8 mouse cellular contexts compared by ENCODE assay signal in the genomic region with DNA sequence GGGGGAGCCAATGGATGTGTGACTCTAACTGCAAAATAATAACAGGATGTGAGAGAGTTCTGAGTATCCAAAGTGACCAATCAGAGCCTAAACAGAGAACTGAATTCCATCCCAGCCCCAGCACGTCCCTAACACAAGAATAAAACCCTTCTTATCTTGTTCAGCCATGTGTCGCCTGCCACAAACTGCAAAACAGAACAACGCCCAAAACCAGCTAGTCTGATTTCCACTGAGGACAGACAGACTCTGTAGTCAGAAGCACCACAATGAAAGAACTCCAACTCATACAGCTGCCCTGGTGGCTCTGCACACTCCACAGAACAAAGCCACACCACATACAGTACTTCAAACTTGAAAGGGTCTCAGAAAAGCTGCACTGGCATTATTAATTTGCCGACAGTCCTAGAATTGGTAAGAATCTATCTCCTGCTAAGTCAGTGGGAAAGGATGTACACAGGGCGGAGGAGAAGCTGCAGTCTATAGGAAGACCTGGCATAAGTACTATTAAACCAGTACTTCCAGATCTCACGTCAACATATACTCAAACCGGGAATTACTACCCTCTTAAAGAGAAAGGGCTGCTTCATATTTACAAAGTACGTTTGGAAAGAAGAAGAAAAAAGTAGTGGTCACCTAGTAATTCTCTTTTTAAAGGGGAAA. TPM values are rescaled to one million over a fixed set of nuclear protein-coding genes. Genes with fewer than 3 reads are reported as not detected.
DNase-seq lines count a peak whose midpoint lies in the region; ATAC-seq and TF ChIP-seq lines count a peak whose summit lies in the region.

No protein-coding gene starts in this region.

- TF ChIP-seq CTCF in gastrocnemius, adult 2 months (IDR thresholded peaks at IDR 0.05) = no peak

- peak overlapping the region; percentile 97 for H3K27ac ChIP-seq in gastrocnemius, adult 2 months
- no peak overlapping the region for H3K27ac ChIP-seq in forebrain, embryonic 13.5 days
- H3K27ac ChIP-seq in limb, embryonic 13.5 days = no peak overlapping the region

- H3K4me1 ChIP-seq in forebrain, embryonic 13.5 days = peaks cover 45% of the 10 kb centered on the region
- H3K4me1 ChIP-seq in limb, embryonic 13.5 days = peaks cover 40% of the 10 kb centered on the region

- H3K36me3 ChIP-seq in forebrain, embryonic 13.5 days (ENCODE audit: poor library complexity, severe bottlenecking) = no peaks in the 10 kb centered on the region
- H3K36me3 ChIP-seq in limb, embryonic 13.5 days = no peaks in the 10 kb centered on the region

- DNase-seq in gastrocnemius, adult 2 months = no peak
- DNase-seq in gastrocnemius, postnatal 25 days = no peak
- peak; percentile 13 for DNase-seq in naive thymus-derived CD4-positive, alpha-beta T cell, adult 2 months (ENCODE audit: low read depth)
- no peak for DNase-seq in left cerebral cortex, adult 9 months (ENCODE audit: low spot score in 2 of 2)
- no peak for DNase-seq in frontal cortex, postnatal 14 days (ENCODE audit: low spot score in 2 of 2)
- no peak for DNase-seq in cerebellum, adult 18-20 months

- no peak for ATAC-seq in forebrain, embryonic 13.5 days
- no peak for ATAC-seq in limb, embryonic 13.5 days (ENCODE audit: low FRiP score, low read depth)

- 0 out of 2 replicates have a peak overlapping the region, but pooled peaks have one; percentile 19 for H3K9ac ChIP-seq in forebrain, embryonic 13.5 days
- H3K9ac ChIP-seq in limb, embryonic 13.5 days = peak overlapping the region; percentile 31; the same call in 1 of the 2 replicates

- intact Hi-C loops in gastrocnemius, adult 2 months (cut with DNase I) = no loop called here

- H3K27me3 ChIP-seq in forebrain, embryonic 13.5 days = no peaks in the 10 kb centered on the region
- no peaks in the 10 kb centered on the region for H3K27me3 ChIP-seq in limb, embryonic 13.5 days

- H3K4me2 ChIP-seq in forebrain, embryonic 13.5 days = peak overlapping the region; percentile 87
- H3K4me2 ChIP-seq in limb, embryonic 13.5 days (replicated peaks) = peak overlapping the region; percentile 78

- 66% methylated on average over 8 of the region's 8 CpGs for WGBS in forebrain, embryonic 13.5 days
- 75% methylated on average over 8 of the region's 8 CpGs for WGBS in limb, embryonic 13.5 days

- H3K9me3 ChIP-seq in forebrain, embryonic 13.5 days (replicated peaks) = no peaks in the 10 kb centered on the region
- no peaks in the 10 kb centered on the region for H3K9me3 ChIP-seq in limb, embryonic 13.5 days

- peak overlapping the region; percentile 97 for H3K4me3 ChIP-seq in gastrocnemius, adult 2 months
- peak overlapping the region; percentile 10; the same call in 1 of the 2 replicates for H3K4me3 ChIP-seq in forebrain, embryonic 13.5 days
- H3K4me3 ChIP-seq in limb, embryonic 13.5 days = peak overlapping the region; percentile 19; the same call in 1 of the 2 replicates

RNA-seq across cellular contexts. Expression of a gene that starts 5.0 kb away (rescaled TPM):
- total RNA-seq in gastrocnemius, adult 2 months (2021) = 10 to 100 TPM; 41.9 to 61.9 TPM
- 10 to 100 TPM; 49.0 to 51.4 TPM for total RNA-seq in gastrocnemius, postnatal 25 days (2021)
- 14.9 and 15.8 TPM in 2 replicates for polyA plus RNA-seq in forebrain, embryonic 13.5 days (2015; fragmentation: Nextera tagmentation; extraction: Ambion mirVana)
- polyA plus RNA-seq in limb, embryonic 13.5 days (2015; fragmentation: Nextera tagmentation; extraction: Ambion mirVana) = 11.5 and 12.3 TPM in 2 replicates

RNA-seq across cellular contexts. Expression of a gene that starts 14.3 kb away (rescaled TPM):
- total RNA-seq in gastrocnemius, adult 2 months (2021) = 1 to 10 TPM; 2.3 to 3.0 TPM
- total RNA-seq in gastrocnemius, postnatal 25 days (2021) = 1 to 10 TPM; 1.0 to 1.4 TPM
- polyA plus RNA-seq in forebrain, embryonic 13.5 days (2015; fragmentation: Nextera tagmentation; extraction: Ambion mirVana) = 8.9 and 10.1 TPM in 2 replicates
- polyA plus RNA-seq in limb, embryonic 13.5 days (2015; fragmentation: Nextera tagmentation; extraction: Ambion mirVana) = 8.3 and 8.8 TPM in 2 replicates

Comparison
In these comparisons a context has a peak if more than half of its experiments do, and no peak if none do; other contexts are left out.
1. H3K4me3 ChIP-seq: peak in every context shown above with its lines; median percentile 97 in gastrocnemius, adult 2 months; 19 in limb, embryonic 13.5 days; 10 in forebrain, embryonic 13.5 days.